Mouse (Mus musculus) liver, adult (tissue): ENCODE measurements at regions not wholly inside any gene's neighbourhood (a gene's known extent, or its start where the extent isn't known, plus 50 kb on each side); places are given as distances from the start of the nearest gene placed in this dataset.

Source experiments
- GATA4 ChIP-seq: IDR thresholded peaks from 2 replicates; pipeline ENCODE4 v1.6.1; 2014; ENCODE audit warnings: mild to moderate bottlenecking, low read length; ENCODE audit not compliant: insufficient replicate concordance

GRCm38 (mm10) chr13:48397761-48398160 is 115.5 kb downstream of the Zfp169 start:
- no peak for TF ChIP-seq GATA4

DNA sequence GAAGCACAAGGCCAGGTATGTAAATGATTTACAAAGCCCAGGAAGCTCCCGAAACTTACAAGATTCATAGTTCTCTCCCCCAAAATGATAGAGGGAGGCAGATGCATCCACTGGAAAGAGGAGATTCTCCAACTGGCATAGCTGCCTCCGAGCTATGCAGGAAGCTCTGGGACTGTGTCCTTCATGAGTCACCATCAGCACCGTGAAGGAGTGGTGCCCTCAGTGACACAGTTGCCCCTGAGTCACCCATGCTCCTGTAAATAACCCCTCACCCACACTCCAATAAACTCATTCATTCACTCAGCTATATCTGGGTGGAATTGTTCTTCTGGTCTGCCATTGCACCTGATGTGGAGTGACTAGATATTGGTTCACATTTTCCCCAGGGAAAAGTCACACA is 114.6 kb downstream of the Zfp169 start:
- TF ChIP-seq GATA4, result no peak

DNA sequence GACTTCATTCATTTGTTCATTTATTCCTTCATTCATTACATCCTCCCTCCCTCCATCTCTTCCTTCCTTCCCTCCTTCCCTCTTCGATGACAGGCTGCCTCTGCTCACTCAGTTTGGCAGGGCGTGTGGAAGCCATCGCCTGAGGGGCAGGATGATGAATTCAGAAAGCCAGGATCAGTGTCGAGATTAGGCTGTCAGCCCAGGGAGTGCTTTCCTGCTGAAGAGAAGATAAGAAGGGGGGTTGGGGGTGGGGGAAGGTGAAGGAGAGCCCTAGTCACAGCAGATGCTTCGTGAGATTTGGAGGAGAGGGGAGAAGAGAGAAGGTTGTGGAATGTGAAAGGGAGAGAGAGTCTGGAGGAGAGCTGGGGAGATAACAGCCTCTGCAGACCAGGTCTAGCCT is 110.9 kb downstream of the Zfp169 start:
- no peak for TF ChIP-seq GATA4

DNA sequence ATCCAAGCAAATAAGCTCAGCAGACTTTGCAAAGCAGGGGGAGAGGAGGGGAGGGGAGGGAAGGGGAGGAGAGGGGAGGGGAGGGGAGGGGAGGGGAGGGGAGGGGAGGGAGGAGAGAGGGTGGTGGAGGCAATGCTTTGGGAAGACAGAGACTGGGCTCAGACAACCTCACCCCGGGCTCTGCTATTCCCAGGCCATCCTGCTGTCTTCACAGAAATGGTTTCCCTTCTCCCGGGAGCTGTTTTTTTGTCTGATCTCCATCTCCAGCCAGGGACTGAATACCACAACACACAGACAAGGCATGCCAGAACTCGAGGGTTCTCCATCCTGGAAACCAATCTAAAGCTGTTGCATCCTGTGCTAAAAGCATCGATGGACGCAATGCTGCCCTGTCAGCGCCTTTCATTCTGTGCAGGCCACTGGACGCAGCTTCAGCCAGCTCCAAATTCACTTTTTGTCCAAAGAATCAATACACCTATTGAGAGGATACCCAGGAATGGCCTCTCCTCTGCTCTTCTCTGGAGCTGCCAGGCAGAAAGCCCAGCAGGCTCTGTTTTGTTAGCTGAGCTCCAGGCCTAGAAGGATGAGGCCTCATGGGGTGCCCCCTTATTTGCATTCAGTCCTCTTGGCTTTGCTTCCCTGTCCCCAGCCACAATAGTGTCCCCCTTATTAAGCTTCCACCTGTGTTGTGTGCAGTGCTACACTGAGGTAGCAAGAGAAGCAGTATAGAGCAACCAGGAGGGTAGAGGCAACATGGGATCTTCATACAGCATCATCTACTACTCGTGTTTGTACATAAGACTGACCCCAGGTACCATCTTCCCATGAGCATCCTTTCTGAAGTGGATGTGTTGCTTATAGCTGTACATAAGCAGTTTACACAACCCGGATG is 90.6 kb downstream of the Zfp169 start:
- TF ChIP-seq GATA4, result no peak

- no peak for TF ChIP-seq GATA4
These were observed 86.4 kb downstream of the Zfp169 start for GRCm38 (mm10) chr13:48426816-48427215.

DNA sequence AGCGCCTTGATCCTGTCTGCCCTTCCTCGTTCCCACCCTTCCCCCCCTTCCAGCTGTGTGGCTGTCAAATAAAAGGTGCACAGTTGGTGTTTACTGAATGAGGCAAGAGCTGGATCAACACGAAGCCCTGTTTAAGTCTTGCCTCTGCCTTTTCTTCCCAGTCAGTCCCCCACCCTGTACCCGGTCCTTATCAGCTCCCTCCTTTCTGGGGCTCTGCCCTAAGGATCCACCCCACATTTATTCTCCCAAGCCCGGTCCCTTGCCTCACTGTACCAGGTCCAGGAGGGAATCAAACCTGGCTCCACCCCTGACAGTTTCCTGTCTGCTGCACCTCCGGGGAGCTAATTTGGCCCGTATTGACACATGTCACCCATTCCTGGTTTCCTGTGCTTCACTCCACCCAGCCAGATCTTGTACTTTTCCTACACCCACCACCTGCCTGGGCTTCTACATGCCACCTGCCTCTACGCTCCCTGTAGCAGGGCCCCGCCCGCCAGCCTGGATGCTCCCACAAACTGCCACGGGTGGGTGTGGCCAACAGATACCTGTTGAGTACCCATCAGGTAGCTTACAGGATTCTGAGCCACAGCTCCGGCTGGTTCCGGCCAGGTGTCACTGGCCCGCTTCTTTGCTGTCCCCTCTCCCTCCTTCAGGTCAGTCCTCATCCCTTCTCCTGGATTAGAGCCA is 76.4 kb downstream of the Zfp169 start:
- no peak for TF ChIP-seq GATA4
